Mouse (Mus musculus) thymus, adult 2 months (tissue): ENCODE data around the gene Tmem203.

ENCODE experiments used
- CTCF ChIP-seq: fragments of 200-500 bp; IDR thresholded peaks from 2 replicates; pipeline ENCODE4 v1.5.1; 2012; ENCODE audit warnings: mild to moderate bottlenecking, control low read depth, low read length, moderate library complexity, borderline replicate concordance; ENCODE audit not compliant: control insufficient read depth, poor library complexity, insufficient read depth; ENCODE audit errors: extremely low read depth
- POLR2A ChIP-seq: fragments of 200-500 bp; IDR thresholded peaks from 2 replicates; pipeline ENCODE4 v1.6.1; 2012; ENCODE audit warnings: mild to moderate bottlenecking, low read length, control low read depth, moderate library complexity; ENCODE audit not compliant: control insufficient read depth, poor library complexity, insufficient read depth; ENCODE audit errors: extremely low read depth

DNA sequence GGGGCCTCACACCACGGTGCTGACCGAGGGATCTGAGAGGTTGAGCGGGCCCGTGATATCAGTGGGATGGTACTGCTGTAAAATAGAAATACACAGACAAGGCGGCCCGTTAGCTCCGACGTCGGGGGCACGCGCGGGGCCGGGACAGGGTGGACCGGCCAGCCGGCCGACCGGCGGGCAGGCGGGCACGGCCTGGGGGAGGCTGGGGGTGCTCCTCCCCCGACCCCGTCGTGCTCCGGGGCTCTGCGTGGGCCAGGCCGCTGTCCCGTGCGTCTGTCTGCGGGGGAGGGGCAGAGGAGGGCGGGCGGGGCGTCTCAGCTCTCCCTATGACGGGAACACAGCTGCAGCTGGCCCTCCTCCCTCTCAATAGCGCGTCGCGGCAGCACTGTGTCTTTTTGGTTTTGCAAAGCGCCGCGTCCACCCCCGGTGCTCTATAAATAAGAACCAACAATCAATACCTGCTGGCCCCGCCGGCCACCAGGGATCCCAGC, 36.9 kb downstream of the Tmem203 start:
- no peak for TF ChIP-seq CTCF
- no peak for TF ChIP-seq POLR2A
